Comparison of ENCODE assay signal across 22 mouse cellular contexts in genomic region chr7:29361497-29361896, GRCm38 (mm10).
"Had no signal": no experiment of that assay in that cellular context is flagged by ENCODE, and none has a peak within 500 bp of the region (broad histone marks: within the 10 kb centered on the region; RNA-seq: fewer than 3 reads in every experiment).

No protein-coding gene starts in this region.

- DNase-seq: kidney, adult 18-20 months; kidney, adult 9 months; kidney, postnatal 14 days; kidney, postnatal 4 days; liver; lung, adult 18-20 months; lung, postnatal 10 days; lung, postnatal 36 days; right cerebral cortex, adult 18-20 months; right cerebral cortex, postnatal 14 days; thymus, adult 18-20 months; thymus, postnatal 36 days had no signal

- H3K4me1 ChIP-seq: limb, embryonic 10.5 days; limb, embryonic 13.5 days; liver, embryonic 12.5 days; liver, embryonic 15.5 days; lung, embryonic 15.5 days; midbrain, embryonic 12.5 days; neural tube, embryonic 13.5 days had no signal

- ATAC-seq: liver, embryonic 12.5 days; midbrain, embryonic 16.5 days had no signal

- H3K4me3 ChIP-seq: limb, embryonic 10.5 days; limb, embryonic 13.5 days; liver, embryonic 12.5 days; liver, embryonic 15.5 days; lung, embryonic 15.5 days; megakaryocyte, embryonic 14.5 days; midbrain, embryonic 12.5 days; myocyte; neural tube, embryonic 13.5 days had no signal

- H3K9me3 ChIP-seq: limb, embryonic 10.5 days; limb, embryonic 13.5 days; liver, embryonic 12.5 days; liver, embryonic 15.5 days; lung, embryonic 15.5 days; megakaryocyte, embryonic 14.5 days; midbrain, embryonic 12.5 days; neural tube, embryonic 13.5 days had no signal

- H3K9ac ChIP-seq: limb, embryonic 13.5 days; liver, embryonic 12.5 days; liver, embryonic 15.5 days; lung, embryonic 15.5 days; midbrain, embryonic 12.5 days; neural tube, embryonic 13.5 days had no signal

- H3K4me2 ChIP-seq: limb, embryonic 13.5 days; liver, embryonic 12.5 days; liver, embryonic 15.5 days; lung, embryonic 15.5 days; midbrain, embryonic 12.5 days; neural tube, embryonic 13.5 days had no signal

- H3K27me3 ChIP-seq: limb, embryonic 13.5 days; liver, embryonic 12.5 days; liver, embryonic 15.5 days; lung, embryonic 15.5 days; megakaryocyte, embryonic 14.5 days; midbrain, embryonic 12.5 days; neural tube, embryonic 13.5 days had no signal

- H3K36me3 ChIP-seq: liver, embryonic 15.5 days had no signal

- H3K27ac ChIP-seq: limb, embryonic 10.5 days; limb, embryonic 13.5 days; liver, embryonic 12.5 days; liver, embryonic 15.5 days; lung, embryonic 15.5 days; midbrain, embryonic 12.5 days; neural tube, embryonic 13.5 days had no signal
